Mouse (Mus musculus) right cerebral cortex, postnatal 25 days (tissue): ENCODE measurements around the gene Mtch1.
"Not testable (repeated sequence)": the region's sequence is repeated elsewhere in the genome, so short reads cannot be mapped to it uniquely, and the experiment has no call there.

Experiments used
- DNase-seq: peaks from one replicate; pipeline ENCODE4 v3.0.0; 2022

The Mtch1 gene

GRCm38 (mm10) chr17:29330671-29331410, 16.9 kb downstream of the Mtch1 start:
- DNase-seq: no peak

- DNase-seq: no peak
Observed at GRCm38 (mm10) chr17:29330221-29330620, 17.5 kb downstream of the Mtch1 start.

GRCm38 (mm10) chr17:29327691-29328090, 20.0 kb downstream of the Mtch1 start:
- DNase-seq: no peak

- no peak for DNase-seq
Observed at GRCm38 (mm10) chr17:29326531-29327529, 20.9 kb downstream of the Mtch1 start.

- no peak for DNase-seq
Observed at GRCm38 (mm10) chr17:29325831-29326230, 21.9 kb downstream of the Mtch1 start.

GRCm38 (mm10) chr17:29323625-29324024, 24.1 kb downstream of the Mtch1 start:
- DNase-seq: no peak

GRCm38 (mm10) chr17:29322603-29322962, 25.2 kb downstream of the Mtch1 start:
- DNase-seq: no peak

GRCm38 (mm10) chr17:29321765-29322602, 25.8 kb downstream of the Mtch1 start:
- DNase-seq: no peak

- DNase-seq: no peak
Observed at GRCm38 (mm10) chr17:29319881-29320639, 27.7 kb downstream of the Mtch1 start.

- DNase-seq: no peak
Observed at GRCm38 (mm10) chr17:29319476-29319875, 28.3 kb downstream of the Mtch1 start.

GRCm38 (mm10) chr17:29318731-29319250, 28.9 kb downstream of the Mtch1 start:
- DNase-seq: no peak

GRCm38 (mm10) chr17:29317380-29317779, 30.4 kb downstream of the Mtch1 start, which contains the start of gene Pi16:
Pi16 (plus strand) TSS chr17:29317680.
- DNase-seq: not testable (repeated sequence)

GRCm38 (mm10) chr17:29316891-29317290, 30.8 kb downstream of the Mtch1 start:
- DNase-seq: no peak

- DNase-seq: no peak
Observed at GRCm38 (mm10) chr17:29315672-29316465, 31.9 kb downstream of the Mtch1 start.

GRCm38 (mm10) chr17:29313300-29313699, 34.4 kb downstream of the Mtch1 start:
- no peak for DNase-seq

GRCm38 (mm10) chr17:29312082-29312481, 35.7 kb downstream of the Mtch1 start:
- DNase-seq: no peak

- DNase-seq: peak; percentile 34
Observed at GRCm38 (mm10) chr17:29311602-29312001, 36.1 kb downstream of the Mtch1 start.

GRCm38 (mm10) chr17:29310056-29310623, 37.6 kb downstream of the Mtch1 start:
- DNase-seq: no peak

- DNase-seq: no peak
Observed at GRCm38 (mm10) chr17:29305871-29306270, 41.9 kb downstream of the Mtch1 start.

- no peak for DNase-seq
Observed at GRCm38 (mm10) chr17:29305058-29305806, 42.5 kb downstream of the Mtch1 start.
